Mouse (Mus musculus): ENCODE results near the gene Sh3bp5.

Gene Sh3bp5

DNA sequence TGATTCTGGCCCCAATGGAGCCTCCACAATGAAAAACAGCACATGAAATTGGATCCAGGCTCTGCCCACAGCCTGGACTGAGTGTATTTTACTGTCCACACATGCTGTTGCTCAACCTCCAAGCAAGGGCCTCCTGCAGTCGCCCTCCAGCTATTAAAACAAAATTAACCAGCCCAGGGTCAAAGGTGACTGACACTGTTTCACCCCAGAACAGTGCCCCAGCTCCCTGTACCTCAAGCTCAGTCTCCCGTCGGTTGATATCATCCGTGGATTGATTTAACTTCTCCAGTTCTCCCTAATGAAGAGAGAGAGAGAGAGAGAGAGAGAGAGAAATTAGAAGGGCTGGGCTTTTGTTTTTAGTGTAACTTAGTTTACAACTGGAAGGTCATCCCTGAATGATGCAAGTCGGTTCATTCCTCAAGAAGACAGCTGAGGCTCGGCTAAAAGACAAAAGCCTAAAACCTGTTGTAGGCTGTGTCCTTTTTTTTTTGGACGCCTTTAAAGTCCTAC is 2.0 kb downstream of the Sh3bp5 start:
- no peak for DNase-seq (ENCODE audit: low spot score)

DNA sequence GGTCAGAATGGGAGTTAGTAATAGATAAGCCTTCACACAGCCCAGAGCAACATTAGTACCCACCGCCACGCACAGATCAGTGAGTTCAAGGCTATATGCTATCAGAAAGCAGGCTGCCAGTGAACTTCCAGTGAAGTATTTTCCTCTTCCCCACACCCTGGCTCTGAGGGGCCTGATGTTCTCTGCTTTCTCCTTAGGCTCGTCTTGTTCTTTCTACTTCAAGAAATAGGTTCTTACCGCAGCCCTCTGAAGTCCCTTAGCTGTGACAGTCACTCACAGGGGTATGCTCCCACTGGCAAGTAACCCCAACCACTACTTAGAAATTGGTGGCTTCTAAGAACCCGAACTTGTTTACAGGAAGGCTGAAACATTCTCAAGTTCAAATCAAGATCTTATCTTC is 2.8 kb downstream of the Sh3bp5 start:
- no peak for DNase-seq (ENCODE audit: low spot score)

DNA sequence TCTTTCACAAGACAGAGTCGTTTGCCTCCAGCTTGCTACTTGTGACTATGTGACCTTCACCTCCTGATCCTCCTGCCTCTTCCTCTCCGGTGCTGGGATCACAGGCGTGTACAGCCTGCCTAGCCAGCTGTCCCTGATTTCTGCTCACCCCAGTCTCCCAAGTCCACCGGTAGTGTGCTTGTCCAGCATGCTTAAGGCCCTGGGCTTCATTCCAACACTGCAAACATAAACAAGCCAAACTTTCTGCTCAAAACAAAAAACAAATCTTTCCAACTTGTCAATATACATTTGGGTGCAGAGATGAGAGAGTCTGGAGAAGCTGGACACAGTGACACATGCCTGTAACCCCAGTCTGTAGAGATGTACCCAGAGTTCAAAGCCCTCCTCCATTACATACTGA is 3.5 kb downstream of the Sh3bp5 start:
- DNase-seq (ENCODE audit: low spot score), result no peak

DNA sequence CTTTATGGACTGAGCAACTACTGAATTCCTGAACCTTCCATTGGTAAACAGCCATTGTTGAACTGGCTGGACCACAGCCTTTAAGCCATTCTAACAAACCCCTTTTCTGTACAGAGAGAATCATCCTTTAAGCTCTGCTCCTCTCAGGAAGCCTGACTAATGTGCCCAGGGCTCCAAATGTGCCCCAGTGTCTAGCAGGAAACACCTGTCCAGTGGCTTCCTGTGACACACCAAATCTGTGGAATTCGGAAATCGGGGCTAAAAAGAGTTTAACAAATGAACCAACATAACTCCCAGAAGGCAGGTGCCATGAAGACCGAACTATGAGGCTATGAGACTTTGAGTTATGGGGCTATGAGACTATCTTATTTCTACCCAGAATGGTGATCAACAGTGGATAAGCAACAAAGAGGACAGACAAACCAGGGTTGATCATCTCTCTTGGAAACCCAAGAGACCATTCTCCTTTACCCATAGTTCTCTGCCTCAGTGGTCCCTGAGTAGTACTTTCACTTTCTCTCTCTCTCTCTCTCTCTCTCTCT is 4.0 kb downstream of the Sh3bp5 start:
- DNase-seq (ENCODE audit: low spot score), result no peak

DNA sequence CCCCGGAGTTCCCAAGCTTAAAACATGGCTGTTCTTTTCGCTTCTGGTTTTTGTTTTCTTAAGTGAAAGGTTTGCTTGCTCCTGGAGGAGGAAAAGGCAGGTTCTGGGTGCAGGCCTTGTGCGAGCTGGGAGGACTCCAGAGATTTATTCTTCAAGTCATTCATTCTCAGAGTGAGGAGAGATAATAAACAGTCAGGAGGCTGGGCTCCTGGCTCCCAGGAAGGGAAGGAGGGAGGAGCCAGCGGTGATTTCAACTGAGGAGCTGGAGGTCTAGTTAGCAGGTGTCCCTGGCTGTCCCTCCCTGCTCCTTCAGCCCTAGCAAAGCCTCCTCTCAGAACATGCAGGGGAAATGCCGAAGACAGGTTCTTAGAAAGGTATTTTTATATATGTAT is 6.9 kb downstream of the Sh3bp5 start:
- DNase-seq (ENCODE audit: low spot score), result no peak

DNA sequence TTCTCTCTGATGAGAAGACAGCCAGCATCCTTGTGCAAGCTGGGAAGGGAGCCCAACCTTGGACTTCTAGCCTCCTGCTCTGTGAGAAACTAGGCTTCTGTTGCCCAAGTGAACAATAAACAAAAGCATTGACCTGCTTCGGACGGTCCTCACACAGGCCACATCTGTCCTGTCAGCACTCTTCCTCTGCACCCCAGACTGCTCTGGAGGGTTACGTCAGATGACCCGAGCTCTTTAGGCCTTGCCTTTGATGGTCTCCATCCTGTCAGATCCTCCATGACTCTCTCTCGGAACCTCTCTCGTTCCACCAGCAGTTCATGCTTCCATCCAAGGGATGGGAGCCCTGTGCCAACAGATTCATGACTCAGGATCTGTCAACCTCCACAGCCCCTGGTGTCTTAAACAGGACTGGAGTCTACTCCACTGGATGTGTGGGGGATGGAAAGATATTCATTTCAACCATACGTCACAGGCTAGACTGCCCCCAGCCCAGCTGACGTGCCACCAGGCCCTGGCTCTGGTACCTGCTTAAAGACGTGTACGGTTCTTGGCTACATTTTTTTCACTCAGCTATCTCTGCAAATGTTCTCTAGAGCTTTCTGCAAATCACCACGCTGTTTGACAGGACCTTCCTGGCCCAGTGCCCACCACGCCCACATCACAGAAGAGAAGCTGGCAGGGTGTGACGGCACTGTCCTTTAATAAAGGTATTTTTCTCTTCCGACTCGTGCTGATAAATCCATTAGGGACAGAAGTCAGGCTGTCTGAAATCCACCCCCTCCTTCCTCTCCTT is 7.5 kb downstream of the Sh3bp5 start:
- peak; percentile 55 for DNase-seq (ENCODE audit: low spot score)

DNA sequence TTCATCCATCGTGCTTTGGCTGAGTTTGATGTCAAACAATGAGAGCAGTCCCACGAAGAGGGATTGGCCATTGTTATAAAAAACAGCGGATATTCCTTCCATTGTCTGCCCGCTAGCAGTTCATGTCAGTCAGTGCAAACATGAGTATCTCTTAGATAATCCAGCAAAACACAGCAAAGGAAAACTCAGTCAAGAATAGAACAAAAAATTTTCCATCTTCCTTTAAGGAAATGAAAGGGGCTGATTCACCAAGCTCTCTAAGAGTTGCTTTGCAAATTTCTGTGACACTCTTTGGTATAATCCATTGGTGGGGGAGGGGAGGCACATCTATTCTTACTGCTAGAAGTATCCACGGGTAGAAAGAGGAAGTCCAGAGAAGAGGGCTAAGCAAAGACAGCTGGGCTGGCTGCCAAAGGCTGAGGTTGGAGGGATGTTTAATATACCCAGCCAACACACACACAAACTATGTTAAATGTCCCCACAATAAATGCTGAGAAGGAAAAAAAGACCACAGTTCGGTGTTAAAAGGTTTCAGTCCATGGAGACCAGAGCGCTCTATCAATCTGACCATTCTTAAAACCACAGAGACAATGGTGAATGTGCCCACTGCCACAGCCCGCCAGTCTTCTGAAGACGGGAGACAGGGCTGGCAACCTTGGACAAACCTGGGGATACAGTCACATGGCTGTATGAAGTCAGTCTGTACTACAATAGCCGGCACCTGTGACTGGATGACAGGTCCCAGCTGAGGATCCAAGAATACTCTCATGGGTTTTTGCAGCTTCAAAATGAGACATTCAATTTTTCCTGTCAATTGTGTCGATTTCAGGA is 12.7 kb downstream of the Sh3bp5 start:
- no peak for DNase-seq (ENCODE audit: low spot score)

DNA sequence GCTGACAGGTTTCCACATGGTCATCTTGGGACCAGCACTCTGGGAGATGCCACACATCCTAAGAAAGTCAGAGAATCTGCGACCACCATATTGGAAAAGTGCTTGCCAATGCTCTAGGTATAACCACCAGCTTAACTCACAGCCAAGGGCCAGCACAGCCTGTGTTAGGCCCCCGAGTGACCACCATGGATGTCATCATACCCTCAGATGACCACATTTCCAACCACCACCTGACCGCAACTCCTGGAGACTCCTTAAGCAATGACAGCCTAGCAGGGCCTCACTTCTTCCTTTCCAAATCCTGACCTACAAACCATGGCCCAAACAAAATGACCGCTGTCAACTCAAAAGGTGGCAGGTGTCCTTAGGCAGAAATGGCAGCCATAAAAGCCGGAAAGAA is 13.5 kb downstream of the Sh3bp5 start:
- DNase-seq (ENCODE audit: low spot score), result no peak

DNA sequence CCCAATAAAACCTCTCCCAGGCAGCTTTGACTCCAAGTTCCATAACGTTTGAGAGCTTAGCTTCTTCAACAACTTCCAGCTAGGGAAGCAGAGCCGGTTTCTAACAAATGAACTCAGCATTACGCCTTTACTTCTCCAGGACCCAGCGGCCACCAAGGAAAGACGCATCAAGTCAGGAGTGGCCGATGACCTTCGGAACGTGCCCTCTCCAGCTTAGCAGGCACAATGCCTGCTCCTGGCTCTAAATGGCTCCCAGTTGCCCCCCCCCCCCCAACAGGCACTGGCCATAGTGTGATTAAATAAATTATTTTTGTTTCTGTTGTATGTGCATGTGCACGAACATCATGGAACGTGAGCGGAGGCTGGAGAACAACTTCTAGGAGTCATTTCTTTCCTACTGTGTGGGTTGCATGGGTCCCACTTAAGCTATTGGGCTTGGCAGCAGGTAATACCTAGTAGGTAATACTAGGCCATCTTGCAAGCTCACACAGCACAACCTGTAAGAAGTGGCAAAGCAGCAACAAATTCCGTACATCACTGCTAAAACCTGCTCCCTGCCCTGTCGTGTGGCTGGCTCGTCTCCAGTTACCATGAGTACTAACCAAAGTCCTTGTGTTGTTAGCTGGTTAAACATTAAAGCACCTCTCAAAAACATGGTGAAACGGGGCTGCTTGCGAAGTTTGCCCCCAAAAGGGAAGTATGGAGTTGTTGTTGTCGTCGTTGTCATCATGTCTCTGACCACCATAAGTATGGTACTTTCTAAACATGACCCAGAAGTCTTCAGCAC is 14.2 kb downstream of the Sh3bp5 start:
- no peak for DNase-seq (ENCODE audit: low spot score)

DNA sequence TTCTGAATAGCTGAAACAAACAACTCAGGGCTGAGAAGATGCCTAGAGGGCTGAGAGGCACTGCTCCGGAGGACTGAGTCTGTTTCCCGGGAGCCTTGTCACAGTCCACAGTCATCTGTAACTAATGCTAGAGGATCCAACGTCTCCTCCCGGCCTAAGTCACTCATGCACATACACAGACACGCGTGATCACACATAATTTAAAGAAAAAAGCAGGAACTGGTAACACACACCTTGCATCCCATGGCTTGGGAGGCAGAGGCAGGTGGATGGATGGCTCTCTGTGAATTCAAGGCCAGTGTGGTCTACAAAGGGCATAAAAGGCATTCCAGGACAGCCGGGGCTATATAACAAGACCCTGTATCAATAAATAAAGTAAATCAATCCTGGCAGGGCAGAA is 14.9 kb downstream of the Sh3bp5 start:
- no peak for DNase-seq (ENCODE audit: low spot score)

DNA sequence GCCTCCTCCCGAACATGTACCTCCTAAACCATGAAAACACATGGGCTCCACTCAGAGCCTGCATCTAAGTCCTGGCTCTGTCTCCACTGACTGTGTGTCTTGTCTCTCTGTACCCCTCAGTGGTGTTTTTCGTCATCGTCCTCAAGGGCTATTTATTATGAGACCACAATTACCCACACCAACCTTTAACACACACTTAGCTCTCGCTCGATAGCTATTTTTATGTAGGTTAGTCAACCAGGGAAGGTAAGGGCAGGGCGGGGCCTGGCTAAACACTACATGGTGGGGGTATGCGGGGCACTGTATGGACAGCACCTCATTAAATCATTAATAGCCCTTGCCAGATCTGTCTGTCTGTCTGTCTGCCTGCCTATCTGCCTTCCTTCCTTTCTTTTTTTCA is 15.3 kb downstream of the Sh3bp5 start:
- DNase-seq (ENCODE audit: low spot score), result no peak

DNA sequence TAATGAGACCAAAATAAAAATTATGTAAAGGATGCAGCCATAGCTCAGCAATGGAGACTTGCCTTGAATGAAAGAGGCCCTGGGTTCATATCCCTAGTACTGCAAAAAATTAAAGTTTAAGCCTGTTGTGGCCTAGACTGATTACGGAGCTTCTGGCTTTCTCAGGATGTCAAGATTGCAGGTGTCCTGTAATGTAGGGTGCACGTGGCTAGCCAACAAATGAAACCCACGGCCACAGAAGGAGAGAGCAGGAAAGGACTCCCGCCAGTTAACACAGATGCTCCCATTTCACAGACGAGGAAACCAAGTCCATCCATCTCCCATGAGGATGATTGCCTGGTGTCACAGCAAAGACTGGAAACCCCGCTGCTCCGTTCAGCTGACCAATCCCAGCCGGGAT is 15.7 kb downstream of the Sh3bp5 start:
- no peak for DNase-seq (ENCODE audit: low spot score)

DNA sequence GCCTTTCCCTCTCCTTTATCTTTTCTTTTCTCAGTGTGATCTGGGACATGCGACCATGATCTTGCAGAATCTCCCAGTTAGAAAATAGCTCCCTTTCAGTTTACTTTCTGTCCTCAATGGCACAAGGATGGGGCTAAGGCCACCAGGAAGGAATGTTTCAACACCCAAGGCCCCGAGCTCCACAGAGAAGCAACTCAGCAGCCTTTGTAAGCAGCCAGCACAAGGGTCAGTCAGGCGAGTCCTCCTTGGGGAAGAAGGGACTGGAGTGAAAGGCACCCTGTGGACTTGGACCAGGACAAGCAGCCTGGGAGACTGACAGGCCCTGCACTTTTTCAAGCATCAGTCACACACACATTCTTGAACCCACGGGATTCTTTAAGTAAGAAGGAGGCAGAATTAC is 16.6 kb downstream of the Sh3bp5 start:
- DNase-seq (ENCODE audit: low spot score), result no peak

DNA sequence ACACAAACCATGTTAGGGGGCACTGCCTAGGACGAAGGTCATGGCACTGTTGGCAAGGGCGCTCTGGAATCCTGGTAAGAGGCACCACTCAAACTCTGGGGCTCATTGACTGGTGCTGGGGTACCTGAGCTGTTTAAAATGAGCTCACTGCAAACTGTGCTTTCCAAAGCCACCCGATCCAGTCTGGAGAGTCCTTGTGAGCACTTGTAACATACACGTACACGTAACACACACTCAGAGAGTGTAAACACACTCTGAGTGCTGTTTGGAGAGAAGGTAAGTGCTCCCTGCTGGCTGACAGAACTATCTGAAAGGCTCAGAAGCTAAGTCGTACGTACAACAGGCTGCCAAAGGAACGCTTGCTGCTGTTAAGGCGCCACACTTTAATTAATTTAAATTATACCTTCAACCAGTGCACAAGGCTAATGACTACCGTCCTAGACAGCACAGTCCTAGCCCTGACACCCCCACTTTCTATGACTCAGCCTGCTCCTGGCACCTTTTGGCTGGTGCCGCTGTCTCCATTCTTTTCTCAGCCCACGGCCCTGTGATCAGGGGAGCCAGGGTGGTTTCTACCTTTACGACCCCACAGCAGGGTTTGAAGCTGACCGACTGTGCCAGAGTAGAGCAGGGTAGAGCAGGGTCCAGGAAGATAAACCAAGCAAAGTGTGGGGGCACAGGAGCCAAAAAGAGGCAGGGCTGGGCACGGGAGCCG is 18.9 kb downstream of the Sh3bp5 start:
- DNase-seq (ENCODE audit: low spot score), result no peak

DNA sequence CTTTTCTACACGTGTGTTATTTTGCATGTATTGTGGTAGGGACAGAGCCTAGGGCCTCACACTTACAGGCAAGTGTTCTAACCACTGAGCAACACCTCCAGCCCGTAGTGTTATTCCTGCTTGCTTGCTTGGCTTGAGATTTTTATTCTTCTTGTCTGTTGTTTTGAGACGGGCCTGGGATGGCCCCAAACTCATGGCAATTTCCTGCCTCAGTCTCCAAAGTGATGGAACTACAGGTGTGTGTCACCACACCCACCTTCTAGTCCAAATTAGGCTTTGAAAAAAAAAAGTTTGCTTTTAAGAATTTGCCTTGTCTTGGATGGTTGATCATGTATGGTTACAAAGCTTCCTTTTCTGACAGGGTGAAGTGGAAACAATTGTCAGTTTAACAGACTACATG is 19.5 kb downstream of the Sh3bp5 start:
- no peak for DNase-seq (ENCODE audit: low spot score)

DNA sequence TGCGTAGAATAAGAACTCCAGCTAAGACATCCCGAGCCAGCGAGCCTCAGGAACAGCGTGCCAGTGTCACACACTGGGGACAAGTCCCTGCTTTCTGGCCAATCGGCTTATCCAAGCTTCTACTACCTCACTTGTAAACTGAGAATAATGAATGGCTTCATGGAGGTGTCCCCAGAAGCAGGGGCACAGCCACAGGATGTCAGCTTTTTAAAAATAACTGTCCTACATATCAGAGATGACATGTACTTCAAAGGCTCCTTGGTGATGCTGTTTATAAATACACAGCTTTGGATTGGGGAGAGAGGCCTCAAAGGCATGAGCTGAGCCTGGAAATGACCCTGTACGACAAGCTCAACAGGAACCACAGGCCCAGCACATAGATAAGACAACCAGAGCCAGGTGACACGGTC is 20.9 kb downstream of the Sh3bp5 start:
- DNase-seq (ENCODE audit: low spot score), result no peak

DNA sequence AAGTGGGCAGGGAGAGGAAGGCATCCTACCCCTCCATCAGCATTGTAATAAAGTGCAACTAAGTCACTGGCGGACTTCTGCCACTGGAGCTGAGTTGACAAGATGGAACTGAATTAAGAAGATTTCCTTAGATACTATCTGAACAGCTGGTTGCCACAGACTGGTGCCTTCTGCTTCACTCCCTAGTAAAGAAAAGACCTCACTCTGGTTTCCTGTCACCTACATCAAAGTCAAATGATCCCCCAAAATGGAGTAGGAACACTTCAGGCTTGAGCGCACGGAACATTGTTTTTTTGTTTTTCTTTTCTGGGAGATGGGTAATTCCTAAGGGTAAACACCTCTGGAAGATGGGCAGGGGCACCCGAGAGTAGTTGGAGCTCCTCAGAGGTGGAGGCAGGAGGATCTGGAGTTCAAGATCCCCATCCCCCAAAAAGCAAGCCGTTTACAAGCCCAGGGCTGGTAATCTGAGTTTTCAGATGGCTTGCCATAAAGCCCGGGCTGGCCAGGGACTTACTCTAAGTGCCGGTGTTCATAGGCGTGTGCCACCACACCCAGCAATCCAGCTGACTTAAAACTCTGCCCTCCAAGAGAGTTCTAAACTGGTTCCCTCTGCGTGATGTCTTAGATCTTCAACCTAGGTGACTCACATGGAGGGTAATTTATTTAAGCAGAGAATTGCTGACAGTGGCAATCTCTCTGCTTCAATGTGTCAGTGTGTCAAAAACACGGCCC is 21.5 kb downstream of the Sh3bp5 start:
- no peak for DNase-seq (ENCODE audit: low spot score)

DNA sequence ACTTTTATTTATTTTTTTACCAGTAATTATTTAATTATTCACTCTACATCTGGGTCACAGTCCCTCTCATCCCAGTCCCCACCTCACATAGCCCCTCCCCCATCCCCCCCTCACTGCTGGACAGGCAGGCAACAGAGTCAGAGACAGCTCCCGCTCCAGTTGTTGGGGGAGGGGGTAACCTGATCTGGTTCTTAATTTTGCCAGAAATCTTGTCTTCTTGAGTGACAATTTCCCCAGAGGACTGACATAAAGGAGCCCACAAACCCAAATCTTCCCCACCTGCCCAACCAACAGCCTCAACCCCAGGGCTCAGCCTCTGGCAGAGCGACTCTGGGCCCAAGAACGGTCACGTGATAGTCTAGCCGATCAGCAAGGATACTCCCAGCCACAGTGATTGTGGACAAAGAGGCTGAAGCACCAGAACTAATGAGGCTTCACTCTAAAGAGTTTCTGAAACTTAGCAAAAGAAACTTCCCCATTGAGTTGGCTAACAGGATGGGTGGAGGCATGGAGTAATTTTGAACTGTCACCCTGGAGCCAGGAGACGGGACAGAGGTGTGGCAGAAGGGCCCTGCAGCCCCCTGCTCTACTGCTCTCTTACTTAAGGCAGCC is 22.3 kb downstream of the Sh3bp5 start:
- DNase-seq (ENCODE audit: low spot score), result no peak

DNA sequence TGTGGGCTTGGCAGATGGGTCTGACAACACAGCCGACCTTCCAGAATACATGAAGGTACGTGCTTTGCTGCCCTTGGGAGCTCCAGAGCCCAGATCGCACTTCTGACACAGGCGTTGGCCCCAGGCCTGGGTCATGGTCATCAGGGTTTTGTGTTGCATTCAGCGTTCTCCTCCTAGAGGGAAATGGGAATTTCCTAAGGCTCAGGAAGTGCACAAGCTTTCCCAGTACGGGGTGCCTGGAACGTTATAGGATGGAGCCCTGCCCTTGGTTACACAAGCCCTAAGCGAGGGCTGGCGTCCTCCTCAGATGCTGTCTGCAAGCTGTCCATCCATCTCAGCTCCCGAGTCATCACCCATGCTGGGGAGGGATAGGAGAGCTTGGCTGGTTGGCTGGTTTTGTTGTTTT is 23.2 kb downstream of the Sh3bp5 start:
- no peak for DNase-seq (ENCODE audit: low spot score)

DNA sequence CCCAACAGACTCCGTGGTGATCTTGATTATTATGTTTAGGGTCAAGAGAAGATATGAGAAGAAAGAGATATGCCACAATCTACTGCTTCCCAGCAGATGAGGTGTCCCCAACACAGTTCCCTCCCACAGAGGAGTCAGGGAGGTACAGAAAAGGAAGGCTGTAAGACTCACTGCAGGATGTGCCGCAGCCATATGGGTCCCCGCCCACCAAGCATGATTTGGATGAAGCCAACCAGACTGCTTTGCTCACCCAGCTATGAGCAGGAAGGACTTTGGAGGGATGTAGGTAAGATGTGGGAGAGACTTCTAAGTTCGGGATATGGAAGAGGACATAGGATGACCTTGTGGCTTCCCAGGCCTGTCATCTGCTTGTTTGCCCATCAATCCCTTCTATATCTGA is 25.1 kb downstream of the Sh3bp5 start:
- no peak for DNase-seq (ENCODE audit: low spot score)
